Mouse (Mus musculus): ENCODE data around the gene Crtap.

Crtap gene

GRCm38 (mm10) chr9:114389905-114390748, at the start of gene Crtap:
Crtap (minus strand) TSS chr9:114390675.
- peak; percentile 28 to 48 for DNase-seq

- no peak for DNase-seq
These were observed 45.2 kb upstream of the Crtap start for GRCm38 (mm10) chr9:114435668-114436067.

- DNase-seq: no peak
These were observed 37.8 kb upstream of the Crtap start for GRCm38 (mm10) chr9:114428103-114428834.

GRCm38 (mm10) chr9:114427425-114427824, 37.0 kb upstream of the Crtap start:
- DNase-seq: no peak

- DNase-seq: no peak
These were observed 35.7 kb upstream of the Crtap start for GRCm38 (mm10) chr9:114426201-114426600.

GRCm38 (mm10) chr9:114425576-114425975, 35.1 kb upstream of the Crtap start:
- no peak for DNase-seq

GRCm38 (mm10) chr9:114421797-114422196, 31.3 kb upstream of the Crtap start:
- no peak for DNase-seq

GRCm38 (mm10) chr9:114421045-114421444, 30.6 kb upstream of the Crtap start:
- DNase-seq: no peak

- no peak for DNase-seq
These were observed 30.0 kb upstream of the Crtap start for GRCm38 (mm10) chr9:114420443-114420842.

- DNase-seq: peak; percentile 37 to 52
These were observed 27.7 kb upstream of the Crtap start for GRCm38 (mm10) chr9:114418187-114418586.

- DNase-seq: no peak
These were observed 26.4 kb upstream of the Crtap start for GRCm38 (mm10) chr9:114416646-114417517.

GRCm38 (mm10) chr9:114415701-114416100, 25.2 kb upstream of the Crtap start:
- DNase-seq: peak; percentile 42 to 43

- DNase-seq: no peak
These were observed 23.4 kb upstream of the Crtap start for GRCm38 (mm10) chr9:114413866-114414265.

GRCm38 (mm10) chr9:114412406-114412805, 21.9 kb upstream of the Crtap start:
- no peak for DNase-seq

GRCm38 (mm10) chr9:114411295-114411694, 20.8 kb upstream of the Crtap start:
- DNase-seq: no peak

GRCm38 (mm10) chr9:114410313-114410862, 19.9 kb upstream of the Crtap start:
- DNase-seq: no peak

GRCm38 (mm10) chr9:114407676-114408075, 17.2 kb upstream of the Crtap start:
- DNase-seq: no peak

- DNase-seq: peak; percentile 30 to 63
These were observed 11.2 kb upstream of the Crtap start for GRCm38 (mm10) chr9:114401685-114402080.

- peak; percentile 73 to 84 for DNase-seq
These were observed 10.6 kb upstream of the Crtap start, which contains the start of the genes Glb1 and Tmppe for GRCm38 (mm10) chr9:114400949-114401684. Glb1 (plus strand) TSS chr9:114401076. Tmppe (plus strand) TSS chr9:114401105.

GRCm38 (mm10) chr9:114400588-114400948, 10.1 kb upstream of the Crtap start:
- DNase-seq: no peak

GRCm38 (mm10) chr9:114399680-114400079, 9.2 kb upstream of the Crtap start:
- DNase-seq: no peak

- no peak for DNase-seq
These were observed 4.8 kb upstream of the Crtap start for GRCm38 (mm10) chr9:114395258-114395657.

Data from thymus, adult 18-20 months (tissue).